Mouse (Mus musculus): Measurements from ENCODE around the gene Gm49336.

DNA sequence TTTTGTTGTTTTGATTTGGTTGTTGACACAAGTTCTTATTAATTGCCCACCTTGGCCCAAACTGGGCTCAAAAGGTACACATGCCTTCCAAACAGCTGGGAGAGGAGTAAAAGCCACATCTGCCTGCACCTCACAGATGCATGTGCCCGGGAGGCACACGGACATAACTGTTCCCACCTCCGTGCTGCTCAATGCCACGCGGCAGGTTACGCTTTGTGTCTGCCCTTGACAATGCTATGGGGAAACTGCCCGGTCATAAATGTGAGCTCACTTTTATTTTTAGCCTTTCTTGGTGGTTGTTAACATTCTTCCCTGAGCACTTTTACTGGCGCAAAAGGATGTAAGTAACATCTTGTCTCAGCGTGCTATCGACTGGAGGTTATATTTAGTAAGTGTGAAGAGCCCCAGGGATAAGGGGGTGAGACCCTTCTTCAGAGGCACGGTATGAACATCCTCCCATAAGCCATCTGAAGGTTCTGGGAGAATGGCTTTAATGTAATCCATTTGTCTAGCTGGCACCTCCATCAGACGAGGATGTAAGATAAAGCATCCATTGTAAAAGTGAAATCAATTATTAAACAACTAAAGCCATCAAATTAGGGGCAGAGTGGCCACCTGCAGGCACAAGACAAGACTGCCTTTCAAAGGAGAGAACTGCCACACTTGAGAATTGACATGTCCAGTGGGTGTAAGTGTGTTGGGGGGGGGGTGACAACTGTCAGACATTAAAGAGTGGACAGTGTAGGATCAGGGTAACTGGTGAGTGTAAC lies 78.8 kb downstream of the Gm49336 start:
- TF ChIP-seq CTCF (IDR thresholded peaks at IDR 0.05; ENCODE audit: low read depth, low read length), result no peak
- no peak for TF ChIP-seq POLR2A (IDR thresholded peaks at IDR 0.05; ENCODE audit: borderline replicate concordance, low read depth, low read length)

All from bone marrow macrophage, adult 2 months (primary cell).